Mouse (Mus musculus) B cell, adult 2 months (primary cell): Measurements from ENCODE around the gene Anp32a.

Source experiments
- DNase-seq, 2 experiments: peaks; one replicate each; pipeline ENCODE4 v3.0.0; 2022

The Anp32a gene

DNA sequence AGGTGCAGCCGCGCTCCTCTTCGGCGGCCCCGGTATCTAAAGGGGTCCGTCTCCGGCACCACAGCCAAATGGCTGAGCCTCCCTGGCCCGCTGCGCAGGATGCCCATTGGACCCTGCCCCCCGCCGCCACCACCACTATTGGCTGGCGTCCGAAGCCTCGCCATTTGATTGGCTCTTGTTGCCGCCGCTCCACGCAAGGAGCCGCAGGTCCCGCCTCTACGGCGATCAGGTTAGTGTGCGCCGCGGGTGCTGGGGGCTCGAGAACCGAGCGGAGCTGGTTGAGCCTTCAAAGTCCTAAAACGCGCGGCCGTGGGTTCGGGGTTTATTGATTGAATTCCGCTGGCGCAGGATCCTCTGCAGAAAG lies at the start of gene Anp32a:
Gene Anp32a, plus strand, starts transcription at position 171 of the 364 bp plus-strand sequence.
- peak; percentile 96 to 97 for DNase-seq

DNA sequence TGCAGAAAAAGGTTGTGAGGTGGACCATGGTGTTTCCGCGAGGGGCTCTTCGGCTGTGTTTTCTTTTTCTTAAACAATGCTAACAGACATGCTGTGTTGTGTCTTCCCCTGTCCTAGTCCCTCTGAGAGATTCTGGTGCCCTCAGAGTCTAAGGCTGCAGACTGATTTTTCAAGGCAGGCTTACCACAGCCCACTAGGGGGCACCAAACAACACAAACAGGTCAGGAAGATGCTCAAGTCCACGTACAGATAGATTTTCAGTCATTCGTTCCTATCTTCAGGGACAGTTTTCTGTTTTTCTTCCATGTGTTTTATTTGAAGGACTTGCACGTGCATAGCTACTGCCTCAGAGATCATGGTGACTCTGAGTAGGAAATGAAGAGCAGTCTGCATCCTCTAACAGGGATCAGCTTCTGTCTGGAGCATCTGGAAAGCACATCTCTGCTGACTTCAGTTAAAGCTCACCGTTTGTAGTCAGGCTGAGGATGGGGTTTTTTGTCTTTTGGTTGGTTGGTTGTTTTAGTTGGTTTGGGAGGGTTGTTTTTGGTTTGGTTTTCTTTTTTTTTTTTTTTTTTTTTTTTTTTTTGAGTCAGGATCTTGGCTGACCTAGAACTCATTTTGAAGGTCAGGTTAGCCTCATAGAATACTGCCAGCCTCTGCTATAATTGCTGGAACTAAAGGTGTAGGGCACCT lies 45.9 kb upstream of the Anp32a start:
- peak; percentile 88 to 89 for DNase-seq

DNA sequence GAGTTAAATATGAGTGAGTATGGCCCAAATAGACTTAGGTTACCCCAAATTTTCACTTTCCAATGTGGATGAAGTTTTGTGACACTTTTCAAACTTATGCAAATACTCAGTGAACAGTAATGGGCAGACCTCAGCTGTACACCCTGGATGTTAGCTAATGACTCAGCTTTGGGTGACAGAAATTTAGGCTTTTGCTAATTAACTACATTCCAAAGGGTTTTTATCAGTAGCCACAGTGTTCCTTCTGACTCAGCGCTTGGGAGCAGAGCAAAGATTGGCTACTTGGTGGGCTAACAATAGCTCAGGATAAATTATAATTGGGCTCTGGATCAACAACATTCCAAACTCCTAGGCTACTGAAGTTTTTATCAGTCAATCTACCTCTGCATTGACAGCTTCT lies 44.2 kb upstream of the Anp32a start:
- DNase-seq, result no peak

DNA sequence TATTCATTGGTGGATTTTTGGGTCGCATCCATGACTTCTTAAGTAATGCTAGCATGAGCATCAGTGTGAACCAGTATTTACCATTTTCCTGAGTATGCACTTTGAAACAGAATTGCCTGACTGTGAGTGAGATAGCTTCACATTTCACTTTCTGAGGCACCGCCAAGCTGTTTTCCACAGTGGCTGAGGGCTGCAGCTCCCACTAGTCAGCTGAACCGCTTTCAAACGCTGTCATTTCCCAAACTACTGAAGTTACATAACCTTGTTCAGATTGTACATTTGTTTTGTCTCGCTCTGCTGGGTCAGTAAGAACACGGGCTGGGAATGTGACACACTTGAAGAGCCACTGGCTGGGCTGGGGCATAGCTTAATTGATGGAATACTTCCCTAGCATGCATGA lies 25.5 kb upstream of the Anp32a start:
- DNase-seq, result no peak

DNA sequence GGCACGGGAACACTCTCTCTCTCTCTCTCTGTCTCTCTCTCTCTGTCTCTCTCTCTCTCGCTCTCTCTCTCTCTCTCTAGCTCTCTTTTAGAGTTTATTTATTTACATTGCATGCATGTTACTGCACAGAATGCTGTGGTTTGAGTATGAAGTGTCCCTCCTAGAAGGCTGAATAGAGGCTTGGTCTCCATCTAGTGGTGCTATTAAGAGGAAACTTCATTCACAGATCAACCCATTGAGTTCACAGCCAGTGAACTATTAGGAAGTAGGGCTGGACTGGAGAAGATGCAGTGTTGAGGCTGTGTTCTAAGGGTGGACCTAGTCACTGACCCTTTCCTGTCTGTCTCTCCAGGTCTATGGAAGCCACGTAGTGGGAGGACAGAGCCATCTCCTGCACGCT lies 22.4 kb upstream of the Anp32a start:
- DNase-seq, result no peak

DNA sequence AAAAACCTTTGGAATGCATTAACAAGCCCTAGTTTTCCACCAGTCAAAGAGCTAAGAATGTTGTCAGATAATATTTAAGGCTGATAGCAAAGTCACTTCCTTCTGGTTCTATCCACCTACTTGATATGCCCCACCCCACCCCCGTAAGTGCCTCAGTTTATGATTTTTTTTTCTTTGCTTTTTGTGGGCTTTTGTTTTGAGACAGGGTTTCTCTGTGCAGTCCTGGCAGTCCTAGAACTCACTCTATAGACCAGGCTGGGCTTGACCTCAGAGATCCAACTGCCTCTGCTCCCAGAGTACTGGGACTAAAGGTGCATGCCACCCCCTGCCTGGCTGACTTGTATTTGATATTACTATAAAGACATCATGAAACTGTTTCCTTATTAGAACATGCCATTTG lies 17.3 kb upstream of the Anp32a start:
- DNase-seq, result no peak

DNA sequence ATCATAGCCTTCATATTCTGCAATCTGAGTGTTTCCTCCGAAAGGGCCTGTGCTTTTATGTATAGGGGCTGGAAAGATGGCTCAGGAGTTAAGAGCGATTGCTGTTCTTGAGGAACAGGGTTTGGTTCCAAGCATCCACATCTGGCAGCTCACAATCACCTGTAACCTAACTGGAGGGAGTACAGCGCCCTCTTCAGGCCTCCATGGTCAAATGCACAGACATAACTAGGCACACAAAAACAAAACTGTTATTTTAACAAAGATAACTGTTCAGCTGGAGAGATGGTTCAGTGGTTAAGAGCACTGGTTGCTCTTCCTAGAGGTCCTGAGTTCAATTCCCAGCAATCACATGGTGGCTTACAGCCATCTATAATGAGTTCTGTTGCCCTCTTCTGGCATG lies 15.1 kb upstream of the Anp32a start:
- DNase-seq, result no peak

DNA sequence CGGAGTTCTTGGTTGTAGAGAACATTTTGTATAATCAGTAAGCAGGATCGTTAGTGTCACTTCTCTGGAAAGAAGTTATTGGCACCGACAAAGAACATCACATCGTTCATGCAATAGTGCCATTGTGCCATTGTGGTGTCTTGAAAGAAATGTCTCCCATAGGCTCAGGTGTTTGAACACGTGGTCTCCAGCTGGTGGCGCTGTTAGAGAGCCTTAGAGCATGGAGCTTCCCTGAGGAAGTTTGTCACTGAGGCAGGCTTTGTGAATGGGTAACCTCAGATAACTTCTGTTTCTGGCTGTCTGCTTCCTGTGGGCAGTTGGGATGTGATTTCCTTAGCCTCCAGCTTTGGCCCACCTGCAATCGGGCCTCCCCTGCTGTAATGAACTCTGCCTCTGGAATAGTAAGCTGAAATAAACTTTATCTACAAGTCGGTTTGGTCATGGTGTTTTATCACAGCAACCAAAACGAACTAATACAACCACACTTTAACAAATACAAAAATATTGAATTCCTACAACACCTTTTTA lies 6.7 kb upstream of the Anp32a start:
- DNase-seq, result no peak

DNA sequence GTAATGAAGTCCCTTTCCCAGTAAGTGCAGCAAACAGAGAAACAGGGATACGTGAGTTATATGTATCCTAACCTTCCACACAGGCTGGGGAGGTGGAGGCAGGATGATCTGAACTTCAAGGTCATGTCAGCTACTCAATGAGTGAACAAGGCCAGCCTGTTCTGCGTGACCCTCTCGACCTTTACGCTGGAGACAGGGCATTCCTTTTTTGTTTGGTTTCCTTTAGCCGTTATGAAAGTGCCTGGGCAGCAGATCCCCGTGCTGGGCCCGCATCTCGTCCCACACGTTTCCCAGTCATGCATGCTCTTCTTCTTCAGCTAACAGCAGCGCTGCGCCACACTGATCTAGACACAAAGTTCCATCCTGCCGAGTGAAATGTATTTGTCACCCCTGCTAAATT lies 5.7 kb upstream of the Anp32a start:
- no peak for DNase-seq

DNA sequence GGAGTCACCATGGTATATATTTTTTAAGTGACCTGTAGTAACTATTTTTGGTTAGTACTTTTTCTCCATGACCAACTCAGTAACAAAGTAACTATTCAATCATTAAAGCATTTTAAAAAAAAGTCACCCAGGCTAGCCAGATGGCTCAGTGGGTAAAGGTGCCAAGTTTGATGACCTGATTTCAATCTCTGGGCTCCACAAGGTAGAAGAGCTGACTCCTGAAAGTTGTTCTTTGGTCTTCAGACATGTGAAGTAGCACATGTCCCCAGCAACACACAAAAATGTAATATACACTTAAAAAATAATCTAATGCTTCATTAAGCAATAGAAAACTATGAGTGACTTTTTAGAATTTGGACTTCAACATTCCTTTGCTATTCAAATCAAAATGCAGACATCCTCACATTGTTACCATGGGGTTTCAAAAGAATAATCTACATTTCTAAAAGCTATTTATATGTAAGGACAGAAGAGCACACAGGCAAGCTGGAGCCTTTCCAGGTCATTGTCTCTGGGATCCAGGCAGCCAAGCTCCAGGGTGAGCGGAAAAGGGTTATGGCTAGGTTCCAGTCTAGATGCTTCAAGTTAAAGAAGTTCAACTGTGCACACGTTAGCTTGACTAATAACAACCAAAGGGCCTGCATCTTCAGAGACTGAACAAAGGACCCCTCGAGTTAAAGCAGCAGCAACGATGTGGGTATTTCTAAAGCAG lies 3.0 kb upstream of the Anp32a start:
- no peak for DNase-seq

DNA sequence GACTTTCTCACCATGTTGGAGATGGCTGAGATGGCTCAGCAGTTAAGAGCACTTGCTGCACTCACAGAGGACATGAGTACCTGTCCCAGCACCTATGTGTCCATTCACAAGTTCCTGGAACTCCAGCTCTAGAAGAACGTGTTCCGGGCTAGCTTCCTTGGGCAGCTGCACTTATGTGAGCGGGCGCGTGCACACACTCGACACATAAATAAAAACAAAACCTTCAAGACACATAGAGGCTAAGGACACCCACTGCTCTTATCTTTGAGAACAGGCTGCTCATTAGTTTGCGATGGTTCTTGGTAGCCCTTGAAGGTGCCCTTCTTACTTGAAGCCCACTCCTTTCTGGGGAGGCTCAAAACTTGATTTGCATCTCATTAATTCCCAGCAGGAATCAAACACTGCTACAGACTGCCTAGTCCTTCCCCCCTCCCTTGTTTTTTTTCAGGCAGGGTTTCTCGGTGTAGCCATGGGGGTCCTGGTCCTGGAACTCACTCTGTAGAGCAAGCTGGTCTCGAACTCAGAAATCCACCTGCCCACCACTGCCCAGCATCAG lies 2.4 kb upstream of the Anp32a start:
- DNase-seq, result no peak

DNA sequence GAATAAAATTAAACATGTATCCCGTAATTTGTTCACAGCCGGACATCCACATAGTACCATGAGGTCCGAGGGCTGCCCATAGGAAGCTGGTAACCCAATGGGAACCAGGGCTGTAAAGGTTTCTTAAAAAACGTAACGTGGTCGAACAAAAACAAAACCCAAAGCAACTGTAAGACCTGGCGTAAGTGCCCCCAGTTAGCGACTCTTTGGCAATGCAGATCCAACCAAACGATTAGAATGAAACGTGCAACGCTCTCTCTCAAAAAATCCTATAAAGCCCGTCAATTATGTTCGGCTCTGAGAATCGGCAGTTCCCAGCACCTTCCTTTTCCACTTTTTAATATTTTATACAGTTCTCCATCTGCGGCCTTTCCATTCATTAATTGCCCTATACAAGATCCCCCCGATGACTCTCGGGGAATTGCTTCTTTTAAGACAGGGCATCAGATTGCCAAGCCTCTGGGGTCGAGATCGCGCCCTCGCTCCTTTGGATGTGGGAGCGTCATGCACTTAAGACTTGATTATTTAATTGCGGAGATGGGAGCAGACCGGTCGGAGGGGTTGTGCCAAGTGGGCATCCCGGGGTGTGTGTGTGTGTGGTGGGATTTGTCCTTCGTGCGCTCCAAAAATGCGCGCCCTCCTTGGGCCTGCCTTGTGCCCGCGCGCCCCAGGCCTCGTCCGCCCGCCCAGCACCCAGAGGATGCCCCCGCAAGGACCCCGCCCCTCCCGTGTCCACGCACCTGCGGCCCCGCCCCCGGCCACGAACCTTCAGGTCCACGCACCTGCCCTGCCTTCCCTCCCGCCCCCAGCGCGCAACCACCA lies 581 bp upstream of the Anp32a start:
- no peak for DNase-seq

DNA sequence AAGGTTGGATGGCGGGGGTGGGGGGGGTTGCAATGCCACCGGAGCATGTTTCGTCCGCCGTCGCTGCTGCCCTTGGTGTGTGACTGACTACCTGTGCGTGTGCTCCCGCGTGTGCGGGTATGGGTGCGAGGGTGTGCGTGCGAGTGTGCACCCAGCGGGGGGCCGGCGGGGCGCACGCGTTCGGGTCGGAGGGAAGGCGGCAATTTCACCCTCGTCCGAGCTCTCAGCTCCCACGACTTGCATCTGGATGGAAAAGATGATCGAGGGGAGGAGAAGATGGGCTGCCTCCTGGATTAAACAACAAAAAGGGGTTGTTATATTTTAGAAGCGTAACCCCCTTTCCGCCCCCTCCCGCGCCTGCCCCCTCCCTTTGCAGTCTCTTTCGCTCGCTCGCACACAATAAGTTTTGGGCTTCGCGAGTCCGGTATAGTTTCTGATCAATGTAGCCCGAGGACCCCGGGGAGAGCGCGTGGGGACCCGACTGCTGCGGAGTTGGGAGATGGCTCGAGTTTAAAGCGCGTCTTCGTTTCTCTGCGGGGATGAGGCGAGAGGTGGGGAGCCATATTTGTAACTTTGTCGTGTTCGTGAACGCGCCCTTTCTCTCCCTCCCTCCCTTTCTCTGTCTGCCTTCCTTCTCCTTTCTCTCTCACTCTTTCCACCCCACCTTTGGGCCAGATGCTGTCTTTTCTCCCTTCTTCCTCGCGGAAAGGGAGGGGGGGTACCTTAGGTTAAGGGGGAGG lies 778 bp downstream of the Anp32a start:
- peak; percentile 51 to 60 for DNase-seq

DNA sequence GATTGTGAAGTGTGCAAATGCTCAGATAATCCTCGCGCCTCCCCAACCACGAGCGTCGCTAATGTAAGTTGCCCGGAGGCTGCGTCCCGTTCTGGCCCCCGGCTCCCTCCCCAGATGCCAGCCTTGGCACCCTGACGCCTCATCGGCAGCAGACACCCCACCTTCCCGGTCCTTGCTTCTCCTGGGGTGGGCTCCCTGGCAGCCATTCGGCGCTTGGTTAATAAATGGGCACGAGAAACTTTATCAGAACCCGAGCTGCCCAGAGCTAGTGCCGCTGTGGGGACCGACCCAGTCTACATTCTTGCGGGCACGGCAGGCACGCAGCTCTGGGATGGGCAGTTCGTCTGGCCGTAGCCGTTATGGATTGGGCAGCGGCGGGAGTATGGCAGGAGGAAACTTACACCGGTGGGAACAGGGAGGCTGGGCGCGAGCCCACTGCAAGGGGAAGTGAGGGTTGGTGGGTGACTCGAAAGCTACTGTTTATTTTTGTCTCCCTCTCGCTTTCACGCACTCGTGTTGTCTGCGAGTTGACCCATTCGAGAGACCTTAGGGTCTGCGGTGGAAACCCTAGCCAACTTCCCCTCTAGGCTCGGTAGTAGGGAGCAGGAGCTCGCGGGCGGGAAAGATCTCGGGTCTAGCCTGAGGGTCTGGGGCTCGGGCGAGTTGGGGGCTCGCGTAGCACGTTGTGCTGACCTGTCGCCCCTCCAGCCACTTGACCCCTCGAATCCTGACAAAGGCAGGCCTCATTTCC lies 1.5 kb downstream of the Anp32a start:
- peak in 1 of 2 experiments; percentile 62 for DNase-seq

DNA sequence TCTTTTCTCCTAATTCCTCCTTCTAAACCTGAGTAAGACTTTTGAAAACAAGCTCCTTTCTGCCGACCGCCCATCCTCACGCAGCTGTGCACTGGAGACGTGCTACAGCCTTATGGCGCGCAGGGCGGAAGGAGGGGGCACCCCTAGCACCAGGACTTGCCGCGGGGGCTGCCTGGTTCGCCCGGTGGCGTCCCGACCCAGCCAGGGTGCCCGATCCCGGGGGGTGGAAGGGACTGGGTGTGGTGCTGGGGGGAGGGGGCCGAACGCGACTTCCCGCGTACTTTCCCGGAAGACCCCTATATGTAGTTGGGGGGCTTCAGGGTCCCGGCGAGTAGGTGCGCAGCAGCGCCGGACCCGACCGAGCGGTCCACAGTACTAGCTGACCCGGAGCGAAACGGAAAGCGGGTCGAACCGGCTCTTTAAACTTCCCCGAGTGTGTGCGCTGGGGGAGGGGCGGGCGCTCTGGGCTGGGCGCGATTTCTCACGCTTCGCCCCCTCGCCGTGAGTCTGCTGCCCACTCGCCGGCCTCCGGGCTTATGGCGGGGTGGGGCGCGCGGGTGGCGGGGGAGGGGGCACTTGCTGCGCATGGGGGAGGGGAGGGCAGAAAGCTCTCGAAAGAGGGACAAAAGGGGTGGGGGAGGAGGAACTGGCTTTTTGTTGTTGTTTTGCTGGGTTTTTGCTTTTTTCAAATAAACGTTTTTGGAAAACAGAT lies 2.3 kb downstream of the Anp32a start:
- DNase-seq, result peak; percentile 76 to 80

DNA sequence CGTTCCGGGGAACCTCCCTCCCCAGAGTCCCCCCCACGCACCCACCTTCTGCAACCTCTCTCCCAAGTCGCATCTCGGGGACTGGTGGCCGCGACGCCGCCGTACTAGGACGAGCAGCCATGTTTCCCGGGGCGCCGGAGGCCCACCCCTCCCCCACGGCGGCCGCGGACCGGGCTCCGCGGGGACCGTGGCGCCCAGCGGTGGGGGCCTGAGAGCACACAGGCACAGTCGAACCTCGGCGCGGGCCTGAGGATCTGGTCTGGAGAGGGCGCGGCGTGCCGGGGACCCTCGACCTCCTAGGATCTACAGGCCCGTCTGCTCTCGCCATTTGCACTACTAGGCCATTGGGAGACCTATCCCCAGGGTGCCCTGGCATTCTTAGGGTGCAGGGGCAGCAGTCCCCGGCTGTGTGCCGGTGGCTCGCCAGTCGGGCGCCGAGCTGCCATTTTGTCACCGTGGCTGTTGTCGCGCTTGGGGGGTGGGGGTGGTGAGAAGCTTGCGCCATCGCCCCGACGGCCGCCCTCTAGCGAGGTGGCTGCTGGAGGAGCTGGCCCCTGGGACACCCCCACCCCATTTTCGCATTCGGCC lies 2.9 kb downstream of the Anp32a start:
- peak; percentile 74 to 80 for DNase-seq

DNA sequence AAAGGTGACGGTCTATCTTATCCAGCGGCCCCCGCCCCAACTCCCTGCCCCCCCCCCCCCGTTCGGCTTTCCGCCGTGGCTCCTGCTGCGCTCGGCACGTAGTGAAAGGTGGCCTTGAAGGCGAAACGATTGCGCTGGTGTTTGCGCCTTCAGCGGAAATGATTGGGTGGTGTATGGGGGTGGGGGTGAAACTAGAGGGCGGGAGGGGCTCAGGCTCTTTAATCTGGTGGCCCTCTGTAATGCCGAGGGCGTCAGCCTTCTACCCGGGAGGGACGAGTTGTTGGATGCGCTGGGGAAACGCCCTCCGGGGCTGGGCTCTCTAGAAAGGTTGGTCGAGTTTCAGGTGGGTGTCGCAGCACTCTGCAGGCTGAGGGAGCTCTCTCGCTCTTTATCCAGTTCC lies 3.5 kb downstream of the Anp32a start:
- peak; percentile 80 for DNase-seq

DNA sequence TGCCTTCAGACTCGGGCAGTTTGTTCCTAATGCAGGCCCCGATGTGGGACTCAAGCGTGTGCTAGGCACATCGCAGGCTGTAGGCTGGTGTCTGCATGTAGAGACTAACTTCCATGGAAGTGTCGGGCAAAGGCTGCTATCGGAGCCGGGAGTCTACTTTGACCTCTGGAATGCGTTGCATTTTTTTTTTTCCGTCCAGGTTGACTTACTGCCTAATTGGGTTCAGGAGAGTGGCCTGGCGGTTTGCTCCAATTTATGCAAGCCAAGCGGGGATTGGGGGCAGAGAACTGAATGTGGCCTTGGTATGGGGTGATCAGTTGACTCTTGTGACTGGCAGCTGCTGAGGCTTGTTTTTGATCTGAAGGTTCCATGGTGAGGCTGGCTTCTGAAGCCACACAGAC lies 4.0 kb downstream of the Anp32a start:
- DNase-seq, result no peak

DNA sequence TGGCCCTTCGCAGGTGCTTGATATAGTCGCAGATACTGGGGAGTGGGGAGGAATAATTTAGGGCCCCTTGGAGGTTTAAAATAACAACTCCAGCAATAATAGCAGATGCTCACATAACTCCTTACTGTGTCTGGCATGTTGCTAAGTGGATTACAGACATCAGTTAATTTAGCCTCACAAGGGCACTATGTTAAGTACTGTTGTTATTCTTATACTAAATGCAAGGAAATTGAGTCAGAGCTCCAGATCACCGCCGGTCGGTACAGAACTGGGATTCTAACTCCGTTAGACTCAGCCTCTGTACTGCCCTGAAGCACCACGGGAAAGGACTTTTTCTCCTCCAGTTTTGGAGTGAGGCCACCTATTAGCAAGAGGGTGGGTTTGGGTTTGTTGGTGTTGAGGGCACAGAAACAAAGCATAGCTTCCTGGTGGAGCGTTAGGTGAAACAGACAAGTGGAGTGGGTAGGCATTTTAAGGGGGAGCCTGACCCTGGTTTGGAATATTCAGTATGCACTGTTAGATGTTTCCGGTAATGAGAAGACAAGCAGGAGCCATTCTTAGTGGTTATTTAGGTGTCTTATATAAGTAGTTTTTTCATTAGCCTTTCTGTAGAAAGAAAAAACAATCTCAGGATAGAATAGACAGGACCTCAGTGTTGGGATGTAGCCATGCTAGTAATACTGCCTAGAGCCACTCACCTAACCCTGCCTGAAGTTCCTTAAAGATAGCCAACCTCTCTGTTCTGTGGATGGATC lies 4.7 kb downstream of the Anp32a start:
- no peak for DNase-seq

DNA sequence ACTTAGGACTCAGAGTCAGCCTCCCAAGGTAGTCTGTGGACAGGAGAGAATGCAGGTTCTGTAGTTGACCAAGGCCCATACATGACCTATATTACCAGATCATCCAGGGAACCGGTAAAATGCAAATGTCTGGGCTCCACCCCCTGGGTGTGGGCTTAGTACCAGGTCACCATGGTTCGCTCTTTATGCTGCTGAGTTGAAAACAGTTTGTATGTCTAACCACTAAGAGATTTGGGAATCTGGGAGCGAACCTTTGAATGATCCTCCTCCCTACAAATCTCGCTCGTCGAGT lies 5.2 kb downstream of the Anp32a start:
- DNase-seq, result no peak
